Mouse (Mus musculus) midbrain, embryonic 14.5 days (tissue): ENCODE data around the gene Gm49388. TPM values are rescaled to one million over a fixed set of nuclear protein-coding genes. Genes with fewer than 3 reads are reported as not detected.
A peak's percentile ranks its signal among the peaks of the same experiment; 100 is the strongest.
"Not testable (repeated sequence)": the region's sequence is repeated elsewhere in the genome, so short reads cannot be mapped to it uniquely, and the experiment has no call there.

Source experiments
- ATAC-seq: fragments of 200-750 bp; cut with Nextera tagmentation; 2 replicates; pipeline ENCODE4 v1.8.0; 2017; ENCODE audit warnings: moderate number of reproducible peaks, moderate library complexity; ENCODE audit not compliant: low FRiP score, low TSS enrichment
- DNase-seq: peaks from one replicate; pipeline ENCODE4 v3.0.0-alpha.2; 2015
- H3K27ac ChIP-seq: fragments of 300-500 bp; sonication (generic); replicated peaks from 2 replicates; pipeline ENCODE4 v1.5.1; 2014; ENCODE audit warnings: mild to moderate bottlenecking, low read depth, low read length, moderate library complexity
- H3K27me3 ChIP-seq: fragments of 300-500 bp; sonication (generic); 2 replicates; pipeline ENCODE4 v1.6.1; 2014; ENCODE audit warnings: low read length, control low read depth, mixed read lengths; ENCODE audit not compliant: control insufficient read depth, insufficient read depth
- H3K36me3 ChIP-seq: fragments of 300-500 bp; sonication (generic); 2 replicates; pipeline ENCODE4 v1.6.1; 2014; ENCODE audit warnings: low read length, control low read depth; ENCODE audit not compliant: control insufficient read depth, insufficient read depth
- H3K4me1 ChIP-seq: fragments of 300-500 bp; sonication (generic); 2 replicates; pipeline ENCODE4 v1.6.1; 2014; ENCODE audit warnings: mild to moderate bottlenecking, antibody characterized with exemption, low read length, control low read depth; ENCODE audit not compliant: control insufficient read depth, insufficient read depth
- H3K4me2 ChIP-seq: fragments of 300-500 bp; sonication (generic); 2 replicates; pipeline ENCODE4 v1.6.1; 2014; ENCODE audit warnings: mild to moderate bottlenecking, low read length, moderate library complexity
- H3K4me3 ChIP-seq: fragments of 300-500 bp; sonication (generic); replicated peaks from 2 replicates; pipeline ENCODE4 v1.5.1; 2014; ENCODE audit warnings: low read depth, low read length
- H3K9ac ChIP-seq: fragments of 300-500 bp; sonication (generic); replicated peaks from 2 replicates; pipeline ENCODE4 v1.6.1; 2014; ENCODE audit warnings: mild to moderate bottlenecking, low read length, moderate library complexity
- H3K9me3 ChIP-seq: fragments of 300-500 bp; sonication (generic); 2 replicates; pipeline ENCODE4 v1.6.1; 2016; ENCODE audit warnings: low read length, control low read depth, mixed read lengths; ENCODE audit not compliant: control insufficient read depth
- WGBS: fragments of 180-500 bp; shearing (Covaris S2); extraction: QIAGEN DNeasy Blood & Tissue Kit; methylation state at CpG from one replicate; pipeline ENCODE4 v1.1.7; 2014; 5-methylcytosine and 5-hydroxymethylcytosine counted together
- polyA plus RNA-seq: library from polyadenylated mRNA; unstranded; fragments of >200 nt; fragmentation: Nextera tagmentation; extraction: Ambion mirVana; gene quantifications from 2 replicates; pipeline ENCODE4 v1.2.1, GENCODE M21; 2014

The Gm49388 gene
- polyA plus RNA-seq, 1 experiment from 2014 or later: not detected

DNA sequence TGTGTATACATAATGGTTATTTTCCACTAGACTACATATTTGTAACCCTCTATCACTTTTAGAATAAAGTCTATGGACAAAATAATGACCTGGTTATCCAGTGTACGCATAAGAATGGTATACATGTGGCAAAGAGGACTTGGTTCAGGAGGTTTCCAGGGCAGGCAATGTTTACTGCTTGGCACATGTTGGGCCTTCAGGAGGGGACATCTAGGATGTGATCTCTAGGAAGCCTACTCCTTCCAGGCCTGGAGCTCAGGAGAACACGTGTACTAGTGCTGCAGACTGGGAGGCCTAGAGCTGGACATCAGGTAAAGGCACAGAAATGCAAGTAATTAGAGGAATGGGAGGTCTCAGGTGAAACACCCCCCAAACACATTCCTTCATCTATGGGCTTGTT, 50.1 kb downstream of the Gm49388 start:
- Histone ChIP-seq H3K4me1 (no peaks in the 10 kb centered on the region), H3K27ac (no peak overlapping the region), H3K27me3 (no peaks in the 10 kb centered on the region), H3K4me3 (no peak overlapping the region), H3K9ac (no peak overlapping the region), H3K9me3 (no peaks in the 10 kb centered on the region), H3K4me2 (no peak overlapping the region), H3K36me3 (no peaks in the 10 kb centered on the region)
- DNase-seq (no peak), ATAC-seq (no peak)
- 90% methylated on average over 2 of the region's 2 CpGs for WGBS

DNA sequence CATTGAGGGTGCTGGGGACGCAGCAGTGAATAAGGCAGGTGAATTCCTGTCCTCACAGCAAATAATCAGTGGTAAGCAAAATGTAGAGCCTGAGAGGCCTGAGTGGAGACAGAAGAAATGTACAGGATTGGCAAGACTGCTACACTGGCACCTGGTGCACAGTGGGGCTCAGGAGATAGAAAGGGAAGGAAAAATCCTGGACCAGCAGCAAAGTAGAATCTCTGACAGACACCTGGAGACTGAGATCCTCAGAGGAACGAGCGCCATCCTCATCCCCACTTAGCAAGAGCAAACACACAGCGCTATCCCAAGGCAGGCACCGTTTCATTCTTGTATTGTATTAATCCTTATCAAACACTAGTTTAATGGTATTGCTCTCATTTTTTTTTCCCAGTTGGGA, 52.1 kb downstream of the Gm49388 start:
- Histone ChIP-seq H3K27me3 (no peaks in the 10 kb centered on the region), H3K4me3 (no peak overlapping the region), H3K36me3 (no peaks in the 10 kb centered on the region), H3K4me2 (no peak overlapping the region), H3K9ac (no peak overlapping the region), H3K4me1 (peaks cover 5% of the 10 kb centered on the region), H3K27ac (no peak overlapping the region), H3K9me3 (no peaks in the 10 kb centered on the region)
- 90% methylated on average over 5 of the region's 5 CpGs for WGBS
- ATAC-seq (no peak), DNase-seq (no peak)

DNA sequence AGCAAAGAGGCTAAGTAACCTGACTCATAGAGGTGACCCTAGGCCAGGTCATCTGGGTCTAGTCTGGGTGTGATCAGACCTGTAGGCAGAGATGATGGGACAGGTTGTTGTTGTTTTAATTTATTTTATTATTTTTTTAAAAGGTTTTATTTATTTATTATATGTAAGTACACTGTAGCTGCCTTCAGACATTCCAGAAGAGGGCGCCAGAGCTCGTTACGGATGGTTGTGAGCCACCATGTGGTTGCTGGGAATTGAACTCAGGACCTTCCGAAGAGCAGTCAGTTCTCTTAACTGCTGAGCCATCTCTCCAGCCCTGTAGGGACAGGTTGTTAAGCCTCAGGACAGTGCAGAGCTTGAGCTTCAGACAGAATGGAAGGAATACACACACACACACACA, 52.5 kb downstream of the Gm49388 start:
- not testable (repeated sequence) for H3K9ac ChIP-seq, H3K4me3 ChIP-seq, H3K4me1 ChIP-seq, DNase-seq, ATAC-seq, H3K27ac ChIP-seq, H3K4me2 ChIP-seq, H3K27me3 ChIP-seq, H3K36me3 ChIP-seq, H3K9me3 ChIP-seq
- WGBS: 74% methylated on average over 4 of the region's 4 CpGs

DNA sequence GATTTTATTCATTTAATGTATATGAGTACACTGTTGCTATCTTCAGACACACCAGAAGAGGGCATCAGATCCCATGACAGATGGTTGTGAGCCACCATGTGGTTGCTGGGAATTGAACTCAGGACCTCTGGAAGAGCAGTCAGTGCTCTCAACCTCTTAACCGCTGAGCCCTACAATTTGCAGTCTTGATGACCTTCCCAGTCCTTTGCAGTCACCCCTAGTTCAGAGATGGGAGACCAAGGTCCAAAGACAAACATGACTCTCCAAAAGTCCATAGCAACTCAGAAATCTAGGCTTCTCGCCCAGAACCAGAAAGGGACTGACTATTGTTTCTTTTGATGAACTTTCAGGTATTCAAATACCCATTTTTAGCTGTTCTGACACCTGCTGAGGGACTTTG, 54.6 kb downstream of the Gm49388 start:
- not testable (repeated sequence) for H3K36me3 ChIP-seq, H3K4me1 ChIP-seq, H3K27ac ChIP-seq, H3K27me3 ChIP-seq, DNase-seq, ATAC-seq, H3K9ac ChIP-seq, H3K4me3 ChIP-seq, H3K9me3 ChIP-seq
- peak overlapping the region; percentile 99 for H3K4me2 ChIP-seq
- 79% methylated on average over 2 of the region's 2 CpGs for WGBS

DNA sequence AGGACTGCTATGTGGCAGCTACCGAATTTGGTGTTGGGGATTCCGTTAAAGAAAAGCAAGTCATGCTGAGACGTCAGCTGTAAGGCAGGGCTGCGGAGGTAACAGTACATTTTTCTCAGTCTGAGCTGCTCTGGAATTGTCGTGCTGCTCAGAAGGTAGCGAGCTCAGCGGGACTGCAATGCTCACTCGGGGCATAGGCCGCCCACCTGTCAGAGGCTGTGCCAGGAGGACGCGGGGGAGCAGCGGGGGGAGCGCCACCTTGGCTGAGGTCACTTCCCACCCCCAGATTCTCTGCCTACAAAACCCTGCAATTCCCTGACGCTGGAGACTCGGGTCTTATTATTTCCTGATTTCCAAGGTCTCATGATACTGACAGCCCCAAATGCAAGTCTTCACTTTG, 55.5 kb downstream of the Gm49388 start:
- Histone ChIP-seq H3K4me2 (peak overlapping the region; percentile 99), H3K27ac (peak overlapping the region; percentile 88), H3K9ac (peak overlapping the region; percentile 66), H3K36me3 (0 out of 2 replicates have a peak, but pooled peaks cover 4% of the 10 kb centered on the region), H3K4me3 (peak overlapping the region; percentile 59), H3K27me3 (no peaks in the 10 kb centered on the region), H3K4me1 (peaks cover 5% of the 10 kb centered on the region), H3K9me3 (no peaks in the 10 kb centered on the region)
- DNase-seq (peak; percentile 40), ATAC-seq (peak; percentile 10; the same call in 1 of the 2 replicates)
- WGBS: 3% methylated on average over 15 of the region's 15 CpGs

DNA sequence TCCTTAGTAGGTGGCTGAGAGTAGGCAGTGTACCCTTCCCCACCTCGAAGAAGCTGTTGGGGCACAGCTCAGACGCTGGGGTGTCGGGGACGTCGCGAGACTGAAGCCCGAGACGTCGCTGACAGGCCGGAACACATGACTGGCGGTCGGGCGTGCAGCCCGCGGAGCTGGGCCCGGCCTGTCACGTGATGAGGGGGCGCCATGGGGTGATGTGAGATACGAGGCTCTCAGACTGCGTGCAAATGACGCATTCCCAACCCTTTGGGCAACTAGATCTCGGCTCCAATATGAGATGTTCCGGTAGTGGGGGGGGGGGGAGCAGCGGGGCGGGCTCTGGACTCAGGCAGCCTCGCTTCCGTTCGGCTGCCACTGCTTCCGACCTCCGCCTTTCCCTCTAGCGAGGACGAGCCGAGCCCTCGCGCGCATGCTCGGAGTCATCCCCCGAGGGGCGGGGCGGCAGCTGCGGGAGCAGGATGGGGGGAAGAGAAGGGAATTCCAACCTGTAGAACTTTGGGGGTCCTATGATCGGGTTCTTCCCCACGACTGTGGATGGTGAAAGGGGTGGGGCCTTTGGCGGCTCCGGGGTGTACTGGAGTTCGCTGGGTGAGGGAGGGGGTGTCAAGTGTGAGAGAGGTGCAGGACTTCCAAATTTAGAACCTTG, 56.1 kb downstream of the Gm49388 start:
- Histone ChIP-seq H3K4me2 (peak overlapping the region; percentile 99), H3K27ac (peak overlapping the region; percentile 88), H3K9ac (peak overlapping the region; percentile 66), H3K9me3 (no peaks in the 10 kb centered on the region), H3K4me1 (peaks cover 5% of the 10 kb centered on the region), H3K4me3 (peak overlapping the region; percentile 59), H3K27me3 (no peaks in the 10 kb centered on the region), H3K36me3 (peaks cover 4% of the 10 kb centered on the region; the same call in 1 of the 2 replicates)
- peak; percentile 95 for ATAC-seq
- DNase-seq: peak; percentile 97
- under 1% methylated on average over 43 of the region's 46 CpGs for WGBS

DNA sequence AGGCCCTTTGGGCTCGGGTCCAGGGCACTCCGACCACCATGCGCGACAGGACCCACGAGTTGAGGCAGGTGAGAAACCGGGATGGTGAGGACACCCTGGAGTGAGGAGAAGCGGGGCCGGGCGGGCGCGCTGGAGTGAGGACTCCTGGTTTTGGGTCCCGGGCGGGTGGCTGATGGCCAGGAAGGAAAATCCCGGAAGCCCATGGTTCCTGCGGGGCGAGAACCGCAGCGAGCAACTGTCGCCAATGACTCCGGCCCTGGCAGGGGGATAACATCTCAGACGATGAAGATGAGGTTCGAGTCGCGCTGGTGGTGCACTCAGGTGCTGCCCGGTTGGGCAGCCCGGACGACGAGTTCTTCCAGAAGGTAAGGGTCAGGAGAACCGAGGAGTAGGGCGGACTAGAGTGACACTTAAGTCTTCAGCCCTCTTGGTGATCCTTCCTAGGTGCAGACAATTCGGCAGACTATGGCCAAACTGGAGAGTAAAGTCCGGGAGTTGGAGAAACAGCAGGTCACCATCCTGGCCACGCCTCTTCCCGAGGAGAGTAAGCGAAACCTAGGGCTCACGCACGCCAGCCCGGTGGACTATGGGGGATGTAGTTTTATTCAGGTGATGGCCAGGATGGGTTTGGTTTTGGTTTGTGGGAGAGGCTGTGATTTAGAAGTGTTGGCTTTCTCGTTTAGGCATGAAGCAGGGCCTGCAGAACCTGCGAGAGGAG, 56.8 kb downstream of the Gm49388 start:
- under 1% methylated on average over 40 of the region's 40 CpGs for WGBS
- Histone ChIP-seq H3K9me3 (no peaks in the 10 kb centered on the region), H3K36me3 (peaks cover 4% of the 10 kb centered on the region; the same call in 1 of the 2 replicates), H3K4me3 (peak overlapping the region; percentile 59), H3K9ac (peak overlapping the region; percentile 66), H3K27me3 (no peaks in the 10 kb centered on the region), H3K4me2 (peak overlapping the region; percentile 99), H3K4me1 (peaks cover 5% of the 10 kb centered on the region), H3K27ac (peak overlapping the region; percentile 88)
- peak; percentile 53 for ATAC-seq
- peak; percentile 86 for DNase-seq

DNA sequence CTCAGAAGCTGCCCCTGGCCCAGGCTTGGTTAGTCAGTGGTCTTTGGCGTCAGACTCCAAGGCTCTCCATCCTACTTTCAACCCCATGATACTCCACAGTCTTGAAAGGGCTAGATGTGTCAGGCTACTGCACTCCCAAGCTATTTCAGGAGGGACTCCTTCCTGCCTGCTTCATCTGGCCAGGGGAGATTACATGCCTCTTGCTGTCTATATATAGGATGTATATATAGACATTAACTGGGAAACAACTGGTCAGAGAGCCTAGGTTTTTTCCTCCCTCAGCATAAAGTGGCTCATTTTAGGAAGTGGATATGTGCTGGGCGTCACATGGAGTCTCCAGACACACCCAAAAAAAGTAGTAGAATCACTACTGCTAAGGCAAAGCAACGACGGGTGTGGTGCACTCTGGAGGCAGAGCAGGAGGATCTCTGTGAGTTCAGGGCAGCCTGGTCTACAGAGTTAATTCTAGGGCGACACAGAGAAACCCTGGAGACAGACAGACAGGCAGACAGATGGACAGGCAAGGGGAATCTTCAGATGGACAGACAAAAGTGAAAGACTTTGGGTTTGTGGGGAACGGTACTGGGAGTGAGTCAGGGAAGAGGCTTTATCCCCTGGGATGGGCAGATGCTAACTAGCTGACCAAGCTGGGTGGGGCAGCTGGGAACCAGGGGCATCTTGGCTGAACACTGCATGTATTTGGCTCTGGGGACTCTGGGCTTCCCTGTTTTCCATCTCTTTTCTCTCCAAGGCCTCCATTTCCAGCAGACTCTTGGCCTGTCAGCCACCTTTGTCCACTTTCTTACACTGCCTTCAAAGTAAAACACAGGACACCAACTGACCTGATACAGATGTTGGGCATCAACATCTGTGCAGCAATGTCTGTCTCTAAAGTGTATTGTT, 64.8 kb downstream of the Gm49388 start:
- WGBS: 71% methylated on average over 6 of the region's 6 CpGs
- no peak overlapping the region for H3K27ac ChIP-seq
- no peak overlapping the region for H3K9ac ChIP-seq
- ATAC-seq (no peak), DNase-seq (no peak)
- H3K36me3 ChIP-seq: peaks cover 9% of the 10 kb centered on the region; the same call in 1 of the 2 replicates
- H3K4me2 ChIP-seq: no peak overlapping the region
- no peaks in the 10 kb centered on the region for H3K27me3 ChIP-seq
- no peaks in the 10 kb centered on the region for H3K9me3 ChIP-seq
- no peaks in the 10 kb centered on the region for H3K4me1 ChIP-seq
- no peak overlapping the region for H3K4me3 ChIP-seq
